Mouse (Mus musculus): Measurements from ENCODE around the gene Zzef1.

Gene Zzef1

GRCm38 (mm10) chr11:72955339-72955974 lies 159.4 kb downstream of the Zzef1 start:
- DNase-seq (ENCODE audit: low read depth, low spot score), result no peak

- no peak for DNase-seq (ENCODE audit: low read depth, low spot score)
Measured at GRCm38 (mm10) chr11:72957318-72957717, 161.3 kb downstream of the Zzef1 start.

- no peak for DNase-seq (ENCODE audit: low read depth, low spot score)
Measured at GRCm38 (mm10) chr11:72959924-72960679, 164.1 kb downstream of the Zzef1 start.

- no peak for DNase-seq (ENCODE audit: low read depth, low spot score)
Measured at GRCm38 (mm10) chr11:72960723-72961071, 164.7 kb downstream of the Zzef1 start.

- DNase-seq (ENCODE audit: low read depth, low spot score), result peak; percentile 39
Measured at GRCm38 (mm10) chr11:72961072-72961980, 165.3 kb downstream of the Zzef1 start, which contains the start of gene Atp2a3. TSS of gene Atp2a3 (plus strand) at chr11:72961169.

- DNase-seq (ENCODE audit: low read depth, low spot score), result no peak
Measured at GRCm38 (mm10) chr11:72962378-72962777, 166.4 kb downstream of the Zzef1 start.

GRCm38 (mm10) chr11:72963058-72963788 lies 167.2 kb downstream of the Zzef1 start:
- no peak for DNase-seq (ENCODE audit: low read depth, low spot score)

GRCm38 (mm10) chr11:72963789-72964294 lies 167.8 kb downstream of the Zzef1 start:
- DNase-seq (ENCODE audit: low read depth, low spot score), result no peak

GRCm38 (mm10) chr11:72974995-72975503 lies 179.0 kb downstream of the Zzef1 start:
- DNase-seq (ENCODE audit: low read depth, low spot score), result no peak

All from skeletal muscle tissue, adult 2 months (tissue).